Mouse (Mus musculus): Measurements from ENCODE around the gene Rab6b. TPM values are rescaled to one million over a fixed set of nuclear protein-coding genes. Genes with fewer than 3 reads are reported as not detected.
A peak's percentile ranks its signal among the peaks of the same experiment; 100 is the strongest.

Gene Rab6b
- polyA plus RNA-seq, 1 experiment, result 21.3 TPM

GRCm38 (mm10) chr9:103078194-103078691 is 33.3 kb upstream of the Rab6b start:
- H3K4me1 ChIP-seq (ENCODE audit: control insufficient read depth, insufficient read depth, low read length), result peaks cover 22% of the 10 kb centered on the region
- 35% methylated on average over 6 of the region's 6 CpGs for WGBS
- no peak overlapping the region for H3K4me3 ChIP-seq (replicated peaks; ENCODE audit: extremely low read depth, low read depth, low read length)
- TF ChIP-seq POLR2A (IDR thresholded peaks at IDR 0.05; ENCODE audit: borderline replicate concordance, extremely low read depth, low read depth, low read length), result no peak
- no peak for TF ChIP-seq CTCF (IDR thresholded peaks at IDR 0.05; ENCODE audit: insufficient read depth, low read length)
- DNase-seq, result no peak

- WGBS, result 78% methylated on average over 3 of the region's 3 CpGs
- no peak for DNase-seq
These were observed 31.4 kb upstream of the Rab6b start for GRCm38 (mm10) chr9:103080211-103080610.

GRCm38 (mm10) chr9:103082246-103082975 is 29.2 kb upstream of the Rab6b start:
- Histone ChIP-seq H3K4me3 (replicated peaks; ENCODE audit: extremely low read depth, low read depth, low read length) (no peak overlapping the region), H3K4me1 (ENCODE audit: control insufficient read depth, insufficient read depth, low read length) (peaks cover 9% of the 10 kb centered on the region)
- 54% methylated on average over 8 of the region's 8 CpGs for WGBS
- DNase-seq, result no peak
- TF ChIP-seq POLR2A (IDR thresholded peaks at IDR 0.05; ENCODE audit: borderline replicate concordance, extremely low read depth, low read depth, low read length) (no peak), CTCF (IDR thresholded peaks at IDR 0.05; ENCODE audit: insufficient read depth, low read length) (no peak)

More at GRCm38 (mm10) chr9:103080211-103080610, 31.4 kb upstream of the Rab6b start:
- Histone ChIP-seq H3K4me3 (replicated peaks; ENCODE audit: extremely low read depth, low read depth, low read length) (no peak overlapping the region), H3K4me1 (ENCODE audit: control insufficient read depth, insufficient read depth, low read length) (peaks cover 22% of the 10 kb centered on the region)
- no peak for TF ChIP-seq CTCF (IDR thresholded peaks at IDR 0.05; ENCODE audit: insufficient read depth, low read length)
- TF ChIP-seq POLR2A (IDR thresholded peaks at IDR 0.05; ENCODE audit: borderline replicate concordance, extremely low read depth, low read depth, low read length), result no peak

GRCm38 (mm10) chr9:103083405-103083804 is 28.2 kb upstream of the Rab6b start:
- no peak for DNase-seq
- TF ChIP-seq CTCF (IDR thresholded peaks at IDR 0.05; ENCODE audit: insufficient read depth, low read length) (no peak), POLR2A (IDR thresholded peaks at IDR 0.05; ENCODE audit: borderline replicate concordance, extremely low read depth, low read depth, low read length) (no peak)
- H3K4me1 ChIP-seq (ENCODE audit: control insufficient read depth, insufficient read depth, low read length), result peaks cover 2% of the 10 kb centered on the region; the same call in 1 of the 2 replicates
- WGBS, result 72% methylated on average over 3 of the region's 3 CpGs
- H3K4me3 ChIP-seq (replicated peaks; ENCODE audit: extremely low read depth, low read depth, low read length), result no peak overlapping the region

- TF ChIP-seq CTCF (IDR thresholded peaks at IDR 0.05; ENCODE audit: insufficient read depth, low read length) (no peak), POLR2A (IDR thresholded peaks at IDR 0.05; ENCODE audit: borderline replicate concordance, extremely low read depth, low read depth, low read length) (no peak)
- 88% methylated on average over 6 of the region's 6 CpGs for WGBS
- Histone ChIP-seq H3K4me1 (ENCODE audit: control insufficient read depth, insufficient read depth, low read length) (peaks cover 14% of the 10 kb centered on the region), H3K4me3 (replicated peaks; ENCODE audit: extremely low read depth, low read depth, low read length) (no peak overlapping the region)
- no peak for DNase-seq
These were observed 24.9 kb upstream of the Rab6b start for GRCm38 (mm10) chr9:103086736-103087135.

GRCm38 (mm10) chr9:103087301-103087700 is 24.3 kb upstream of the Rab6b start:
- TF ChIP-seq POLR2A (IDR thresholded peaks at IDR 0.05; ENCODE audit: borderline replicate concordance, extremely low read depth, low read depth, low read length) (no peak), CTCF (IDR thresholded peaks at IDR 0.05; ENCODE audit: insufficient read depth, low read length) (no peak)
- no peak for DNase-seq
- peaks cover 14% of the 10 kb centered on the region for H3K4me1 ChIP-seq (ENCODE audit: control insufficient read depth, insufficient read depth, low read length)
- WGBS, result 64% methylated on average over 8 of the region's 8 CpGs
- H3K4me3 ChIP-seq (replicated peaks; ENCODE audit: extremely low read depth, low read depth, low read length), result no peak overlapping the region

- no peak overlapping the region for H3K4me3 ChIP-seq (replicated peaks; ENCODE audit: extremely low read depth, low read depth, low read length)
- peaks cover 14% of the 10 kb centered on the region for H3K4me1 ChIP-seq (ENCODE audit: control insufficient read depth, insufficient read depth, low read length)
- WGBS, result 69% methylated on average over 2 of the region's 2 CpGs
- no peak for TF ChIP-seq CTCF (IDR thresholded peaks at IDR 0.05; ENCODE audit: insufficient read depth, low read length)
- no peak for TF ChIP-seq POLR2A (IDR thresholded peaks at IDR 0.05; ENCODE audit: borderline replicate concordance, extremely low read depth, low read depth, low read length)
- no peak for DNase-seq
These were observed 22.9 kb upstream of the Rab6b start for GRCm38 (mm10) chr9:103088661-103089060.

GRCm38 (mm10) chr9:103090116-103090875 is 21.3 kb upstream of the Rab6b start:
- WGBS, result 30% methylated on average over 9 of the region's 9 CpGs
- TF ChIP-seq POLR2A (IDR thresholded peaks at IDR 0.05; ENCODE audit: borderline replicate concordance, extremely low read depth, low read depth, low read length) (no peak), CTCF (IDR thresholded peaks at IDR 0.05; ENCODE audit: insufficient read depth, low read length) (no peak)

GRCm38 (mm10) chr9:103091039-103091883 is 20.3 kb upstream of the Rab6b start:
- Histone ChIP-seq H3K4me1 (ENCODE audit: control insufficient read depth, insufficient read depth, low read length) (peaks cover 14% of the 10 kb centered on the region), H3K4me3 (replicated peaks; ENCODE audit: extremely low read depth, low read depth, low read length) (no peak overlapping the region)
- WGBS, result 74% methylated on average over 16 of the region's 16 CpGs
- no peak for DNase-seq
- no peak for TF ChIP-seq POLR2A (IDR thresholded peaks at IDR 0.05; ENCODE audit: borderline replicate concordance, extremely low read depth, low read depth, low read length)
- TF ChIP-seq CTCF (IDR thresholded peaks at IDR 0.05; ENCODE audit: insufficient read depth, low read length), result no peak

More at GRCm38 (mm10) chr9:103090116-103090875, 21.3 kb upstream of the Rab6b start:
- H3K4me3 ChIP-seq (replicated peaks; ENCODE audit: extremely low read depth, low read depth, low read length), result no peak overlapping the region
- peak; percentile 51 for DNase-seq
- peaks cover 14% of the 10 kb centered on the region for H3K4me1 ChIP-seq (ENCODE audit: control insufficient read depth, insufficient read depth, low read length)

Measured in lung, adult 2 months (tissue).